Mouse (Mus musculus): ENCODE data around the gene Tmppe.
"Not testable (repeated sequence)": the region's sequence is repeated elsewhere in the genome, so short reads cannot be mapped to it uniquely, and the experiment has no call there.

Tmppe gene

GRCm38 (mm10) chr9:114400949-114401684 is at the start of gene Tmppe, which contains the start of gene Glb1:
TSS of gene Tmppe (plus strand) at chr9:114401105.
TSS of gene Glb1 (plus strand) at chr9:114401076.
- peak; percentile 96 for DNase-seq (ENCODE audit: low read depth)

GRCm38 (mm10) chr9:114367783-114368470 is 33.0 kb upstream of the Tmppe start:
- peak; percentile 96 for DNase-seq (ENCODE audit: low read depth)

- DNase-seq (ENCODE audit: low read depth) = no peak
Observed at GRCm38 (mm10) chr9:114368471-114368858, 32.4 kb upstream of the Tmppe start.

GRCm38 (mm10) chr9:114369389-114369788 is 31.5 kb upstream of the Tmppe start:
- DNase-seq (ENCODE audit: low read depth) = peak; percentile 72

GRCm38 (mm10) chr9:114371717-114372116 is 29.2 kb upstream of the Tmppe start:
- peak; percentile 69 for DNase-seq (ENCODE audit: low read depth)

GRCm38 (mm10) chr9:114375276-114375962 is 25.5 kb upstream of the Tmppe start:
- DNase-seq (ENCODE audit: low read depth) = no peak

GRCm38 (mm10) chr9:114377168-114377567 is 23.7 kb upstream of the Tmppe start:
- DNase-seq (ENCODE audit: low read depth) = no peak

- no peak for DNase-seq (ENCODE audit: low read depth)
Observed at GRCm38 (mm10) chr9:114379871-114380270, 21.0 kb upstream of the Tmppe start.

GRCm38 (mm10) chr9:114380881-114381733 is 19.8 kb upstream of the Tmppe start:
- peak; percentile 69 for DNase-seq (ENCODE audit: low read depth)

- DNase-seq (ENCODE audit: low read depth) = no peak
Observed at GRCm38 (mm10) chr9:114382936-114383710, 17.8 kb upstream of the Tmppe start.

GRCm38 (mm10) chr9:114384691-114385090 is 16.2 kb upstream of the Tmppe start:
- no peak for DNase-seq (ENCODE audit: low read depth)

- DNase-seq (ENCODE audit: low read depth) = no peak
Observed at GRCm38 (mm10) chr9:114385160-114385559, 15.7 kb upstream of the Tmppe start.

- no peak for DNase-seq (ENCODE audit: low read depth)
Observed at GRCm38 (mm10) chr9:114387086-114387485, 13.8 kb upstream of the Tmppe start.

GRCm38 (mm10) chr9:114388288-114388687 is 12.6 kb upstream of the Tmppe start:
- DNase-seq (ENCODE audit: low read depth) = no peak

- no peak for DNase-seq (ENCODE audit: low read depth)
Observed at GRCm38 (mm10) chr9:114388701-114389370, 12.1 kb upstream of the Tmppe start.

GRCm38 (mm10) chr9:114389371-114389904 is 11.5 kb upstream of the Tmppe start:
- DNase-seq (ENCODE audit: low read depth) = peak; percentile 60

- DNase-seq (ENCODE audit: low read depth) = peak; percentile 83
Observed at GRCm38 (mm10) chr9:114389905-114390748, 10.8 kb upstream of the Tmppe start, which contains the start of gene Crtap. TSS of gene Crtap (minus strand) at chr9:114390675.

- no peak for DNase-seq (ENCODE audit: low read depth)
Observed at GRCm38 (mm10) chr9:114390749-114391075, 10.2 kb upstream of the Tmppe start.

GRCm38 (mm10) chr9:114394136-114394535 is 6.8 kb upstream of the Tmppe start:
- DNase-seq (ENCODE audit: low read depth) = not testable (repeated sequence)

Data from 416B (cell line).